Mouse (Mus musculus): ENCODE data around the gene Tnfsf11. TPM values are rescaled to one million over a fixed set of nuclear protein-coding genes. Genes with fewer than 3 reads are reported as not detected.

The Tnfsf11 gene
- under 1 TPM in 2 of 4 experiments, not detected in 2; 0.15 to 0.23 TPM for total RNA-seq (2022)

DNA sequence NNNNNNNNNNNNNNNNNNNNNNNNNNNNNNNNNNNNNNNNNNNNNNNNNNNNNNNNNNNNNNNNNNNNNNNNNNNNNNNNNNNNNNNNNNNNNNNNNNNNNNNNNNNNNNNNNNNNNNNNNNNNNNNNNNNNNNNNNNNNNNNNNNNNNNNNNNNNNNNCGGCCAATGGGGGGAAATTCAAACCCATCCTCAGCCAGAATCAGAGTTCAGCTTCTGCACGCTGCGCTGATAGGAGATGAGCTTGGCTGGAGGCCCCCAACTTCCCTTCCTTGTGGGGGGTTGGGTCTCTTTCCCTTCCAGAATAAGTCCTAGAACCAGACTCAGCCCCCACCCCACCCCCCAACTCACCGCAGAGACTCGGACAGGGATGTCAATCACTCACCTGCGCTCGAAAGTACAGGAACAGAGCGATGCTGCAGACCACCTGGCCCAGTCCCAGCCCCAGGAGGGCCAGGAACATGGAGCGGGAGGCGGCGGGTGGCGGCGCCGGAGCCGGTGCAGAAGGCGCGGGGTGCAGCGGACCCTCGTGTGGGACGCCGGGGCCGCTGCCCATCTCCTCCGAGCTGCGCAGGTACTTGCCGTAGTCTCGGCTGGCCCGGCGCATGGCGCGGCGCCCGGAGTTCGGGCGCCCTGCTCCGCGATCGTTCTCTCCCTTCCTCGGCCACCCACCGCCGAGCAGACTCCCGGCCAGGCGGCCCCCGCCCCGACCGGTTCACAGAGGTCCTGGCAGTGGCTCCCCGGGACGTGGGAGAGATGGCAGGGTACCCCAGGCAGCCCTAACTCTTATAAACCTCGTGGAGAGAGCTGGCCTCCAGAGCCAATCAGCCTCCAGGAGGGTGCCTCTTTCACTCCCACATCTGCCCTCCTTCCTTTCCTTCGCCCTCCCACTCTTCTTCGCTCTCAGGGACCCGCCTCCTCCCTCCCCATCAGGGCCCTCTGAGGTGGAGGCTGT is at the start of gene Tnfsf11:
Tnfsf11 (minus strand) TSS at position 758 of the 952 bp plus-strand sequence.
- no peak for DNase-seq (ENCODE audit: low spot score in 2 of 2)

DNA sequence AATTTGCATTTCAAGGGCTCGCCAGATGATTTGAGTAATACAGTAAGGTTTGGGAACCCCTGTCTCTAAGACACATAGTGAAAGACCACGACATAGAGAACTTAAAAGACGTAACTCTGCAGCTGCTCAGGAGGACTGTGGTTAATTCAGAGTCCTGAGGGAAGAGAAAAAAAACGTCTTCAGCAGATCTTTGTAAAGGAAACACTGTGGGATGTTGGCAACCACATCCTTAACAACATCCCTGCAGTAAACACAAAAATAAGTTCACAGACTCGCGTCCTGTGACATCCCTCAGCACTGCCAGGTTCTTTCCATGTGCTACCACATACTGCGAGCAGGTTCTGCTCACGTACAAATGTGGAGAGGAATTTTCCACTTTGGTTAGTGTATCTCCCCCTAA is 48.9 kb upstream of the Tnfsf11 start:
- no peak for DNase-seq (ENCODE audit: low spot score in 2 of 2)

GRCm38 (mm10) chr14:78355381-78355780 is 47.5 kb upstream of the Tnfsf11 start:
- DNase-seq (ENCODE audit: low spot score in 2 of 2): no peak

GRCm38 (mm10) chr14:78352865-78353264 is 45.0 kb upstream of the Tnfsf11 start:
- no peak for DNase-seq (ENCODE audit: low spot score in 2 of 2)

GRCm38 (mm10) chr14:78351544-78351943 is 43.7 kb upstream of the Tnfsf11 start:
- DNase-seq (ENCODE audit: low spot score in 2 of 2): no peak

- no peak for DNase-seq (ENCODE audit: low spot score in 2 of 2)
Measured at GRCm38 (mm10) chr14:78347715-78348114, 39.9 kb upstream of the Tnfsf11 start.

DNA sequence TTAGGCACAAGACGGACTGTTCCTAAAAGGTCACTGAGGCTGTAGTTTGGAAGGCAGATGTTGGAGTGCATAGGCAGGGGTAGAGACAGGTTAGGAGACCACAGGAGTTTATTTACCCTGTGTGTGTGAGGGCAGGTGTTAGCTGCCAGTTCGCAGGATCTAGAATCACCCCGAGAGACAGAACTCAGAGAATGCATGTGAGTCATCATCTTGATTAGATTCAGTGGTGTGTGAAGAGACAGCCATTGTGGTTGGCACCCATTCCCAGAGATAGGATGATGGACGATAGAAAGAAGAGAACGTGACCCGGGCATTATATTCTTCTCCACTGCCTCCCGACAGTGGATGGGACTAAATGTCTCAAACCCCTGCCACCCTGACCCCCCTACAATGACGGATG is 35.2 kb upstream of the Tnfsf11 start:
- no peak for DNase-seq (ENCODE audit: low spot score in 2 of 2)

- DNase-seq (ENCODE audit: low spot score in 2 of 2): no peak
Measured at GRCm38 (mm10) chr14:78342146-78342545, 34.3 kb upstream of the Tnfsf11 start.

DNA sequence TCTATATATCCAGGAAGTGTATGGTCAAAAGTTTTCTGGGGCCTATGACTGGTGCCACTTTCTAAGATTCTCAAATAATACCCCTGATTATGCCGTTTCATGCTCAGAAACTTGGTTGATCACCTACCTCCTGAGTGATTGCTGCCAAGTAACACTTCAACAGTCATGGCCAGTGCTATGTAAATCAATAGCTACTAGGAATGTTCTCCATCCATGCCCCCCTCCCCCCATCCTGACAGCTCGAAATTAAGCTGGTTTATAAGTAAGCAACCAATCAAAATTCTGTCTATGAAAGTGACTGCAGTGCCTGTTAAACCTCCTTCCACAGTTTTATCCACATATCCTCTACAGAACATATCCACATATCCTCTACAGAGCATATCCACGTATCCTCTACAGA is 25.5 kb upstream of the Tnfsf11 start:
- DNase-seq (ENCODE audit: low spot score in 2 of 2): no peak

DNA sequence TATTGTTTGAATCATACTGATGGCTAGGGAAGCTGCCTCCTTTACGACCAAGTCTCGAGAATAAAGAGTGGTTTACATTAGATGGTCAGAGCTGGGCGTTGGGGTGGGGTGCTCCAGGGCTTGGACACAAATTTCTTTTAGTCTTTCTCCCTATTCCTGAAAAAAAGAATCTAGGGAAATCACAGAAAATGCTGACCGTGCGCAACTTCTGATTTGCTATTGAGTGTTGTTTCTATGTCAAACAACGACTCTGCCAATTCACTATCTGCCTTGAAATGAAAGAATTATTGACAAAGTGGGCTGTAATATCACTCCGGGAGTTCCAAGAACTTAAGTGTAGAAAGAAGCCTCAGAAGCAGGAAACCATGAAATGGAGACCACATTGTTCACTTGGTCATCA is 23.5 kb upstream of the Tnfsf11 start:
- no peak for DNase-seq (ENCODE audit: low spot score in 2 of 2)

DNA sequence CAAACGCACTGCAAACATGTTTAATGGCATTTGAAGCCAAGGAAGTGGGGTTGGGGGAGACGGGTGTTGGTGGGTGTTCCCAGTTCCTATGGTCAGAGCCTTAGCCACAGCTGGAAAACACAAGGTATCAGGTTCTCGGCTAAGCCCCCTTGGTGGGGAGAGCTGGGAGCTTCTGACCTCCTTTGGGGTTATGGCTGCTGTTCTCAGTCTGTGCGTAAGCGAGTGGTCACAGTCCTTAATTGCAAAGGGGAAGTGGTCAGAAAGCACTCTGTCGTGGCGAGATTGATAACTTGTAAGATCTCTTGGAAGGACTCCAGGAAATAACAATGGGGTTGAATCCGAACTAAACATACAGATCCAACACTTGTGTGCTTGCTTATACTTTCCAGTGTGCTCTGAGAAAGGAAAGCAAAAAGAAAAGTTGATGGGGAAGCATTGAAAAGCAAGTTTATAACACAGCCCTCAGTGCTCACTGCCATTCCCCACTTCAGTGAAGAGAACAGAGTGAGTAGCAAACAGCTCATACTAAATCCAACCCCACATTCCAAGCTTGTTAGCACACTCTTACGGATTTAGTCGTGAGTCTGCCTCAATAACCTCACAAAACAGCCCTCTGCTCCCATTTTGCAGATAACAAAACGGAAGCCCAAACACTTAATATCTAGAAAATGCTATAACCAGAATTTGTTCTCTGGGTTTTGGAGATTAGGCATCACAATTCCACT is 22.9 kb upstream of the Tnfsf11 start:
- no peak for DNase-seq (ENCODE audit: low spot score in 2 of 2)

GRCm38 (mm10) chr14:78329765-78330451 is 22.1 kb upstream of the Tnfsf11 start:
- DNase-seq (ENCODE audit: low spot score in 2 of 2): no peak

GRCm38 (mm10) chr14:78323356-78323755 is 15.5 kb upstream of the Tnfsf11 start:
- DNase-seq (ENCODE audit: low spot score in 2 of 2): no peak

DNA sequence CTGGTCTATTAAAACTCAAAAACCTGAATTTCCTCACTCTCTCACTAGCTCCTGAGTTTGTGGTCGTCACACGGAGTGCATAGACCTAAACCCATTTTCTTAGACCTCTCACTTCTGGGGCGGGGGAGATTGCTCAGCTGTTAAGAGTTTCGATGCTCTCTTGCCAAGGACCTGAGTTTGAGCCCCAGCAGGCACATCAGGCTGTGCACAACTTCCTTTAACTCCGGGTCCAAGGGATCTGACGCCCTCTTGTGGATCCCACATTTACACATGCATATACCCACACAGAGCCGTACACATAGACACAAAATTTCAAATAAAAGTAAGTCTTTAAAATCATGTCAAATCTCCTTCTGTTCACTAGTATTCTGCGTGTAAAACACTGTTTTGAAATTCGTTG is 15.1 kb upstream of the Tnfsf11 start:
- no peak for DNase-seq (ENCODE audit: low spot score in 2 of 2)

GRCm38 (mm10) chr14:78320248-78320647 is 12.4 kb upstream of the Tnfsf11 start:
- no peak for DNase-seq (ENCODE audit: low spot score in 2 of 2)

- DNase-seq (ENCODE audit: low spot score in 2 of 2): no peak
Measured at GRCm38 (mm10) chr14:78319580-78319979, 11.7 kb upstream of the Tnfsf11 start.

- no peak for DNase-seq (ENCODE audit: low spot score in 2 of 2)
Measured at GRCm38 (mm10) chr14:78319000-78319399, 11.2 kb upstream of the Tnfsf11 start.

- DNase-seq (ENCODE audit: low spot score in 2 of 2): no peak
Measured at GRCm38 (mm10) chr14:78317623-78318022, 9.8 kb upstream of the Tnfsf11 start.

- no peak for DNase-seq (ENCODE audit: low spot score in 2 of 2)
Measured at GRCm38 (mm10) chr14:78300914-78301313, 6.9 kb downstream of the Tnfsf11 start.

DNA sequence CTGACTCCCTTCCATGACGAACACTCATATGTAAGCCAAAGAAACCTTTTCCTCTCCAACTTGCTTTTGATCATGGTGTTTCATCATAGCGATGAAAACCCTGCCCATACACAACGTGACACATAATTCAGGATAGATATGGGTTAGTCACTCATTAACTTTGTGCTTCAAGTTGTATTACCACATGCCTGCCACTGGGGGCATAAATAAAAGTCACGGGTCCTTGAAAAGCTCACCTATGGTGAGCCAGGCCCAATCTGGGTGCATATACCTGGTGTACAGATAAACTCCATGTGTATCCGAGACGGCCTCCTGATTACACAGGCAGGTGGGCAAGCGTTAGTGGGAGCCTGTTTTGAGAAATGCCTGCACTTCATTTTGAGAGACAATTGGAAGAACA is 15.2 kb downstream of the Tnfsf11 start:
- DNase-seq (ENCODE audit: low spot score in 2 of 2): no peak

DNA sequence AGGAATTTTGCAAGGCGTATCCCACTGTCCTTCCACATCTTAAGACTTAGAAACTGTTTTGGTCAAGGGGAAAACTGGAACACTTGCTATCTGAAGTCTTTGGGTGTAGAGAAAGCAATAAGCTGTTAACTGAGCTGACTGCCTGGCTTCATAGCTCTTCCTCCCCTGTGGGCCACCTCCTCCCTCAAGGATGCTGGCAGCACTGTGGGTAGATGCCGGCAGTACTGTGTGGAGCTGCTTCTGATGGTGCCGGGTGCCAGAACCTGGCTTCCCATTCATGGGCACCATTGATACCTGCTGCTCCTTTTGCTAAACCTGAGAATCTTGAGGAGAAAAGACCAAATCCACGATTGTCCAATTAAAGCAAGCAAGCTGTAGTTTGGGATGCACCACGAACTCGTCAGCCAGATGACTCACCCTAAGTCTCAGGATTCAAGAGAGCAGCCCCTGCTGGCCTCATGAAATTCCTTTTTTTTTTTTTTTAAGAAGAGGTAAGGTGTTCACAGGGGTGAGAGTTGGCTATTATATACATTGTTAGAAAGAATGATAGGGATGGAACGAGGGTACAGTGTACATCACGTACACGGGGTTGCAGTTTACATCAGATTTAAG is 17.8 kb downstream of the Tnfsf11 start:
- no peak for DNase-seq (ENCODE audit: low spot score in 2 of 2)
